Mouse (Mus musculus) kidney, adult 2 months (tissue): ENCODE measurements around the gene Cacna1s. TPM values are rescaled to one million over a fixed set of nuclear protein-coding genes. Genes with fewer than 3 reads are reported as not detected.

ENCODE experiments used
- DNase-seq: peaks from one replicate; pipeline ENCODE4 v3.0.0; 2021
- H3K27ac ChIP-seq: fragments of 200-500 bp; 2 replicates; pipeline ENCODE4 v1.5.1; 2012; ENCODE audit warnings: low read depth, low read length, control low read depth, inconsistent platforms; ENCODE audit not compliant: insufficient read depth
- H3K27me3 ChIP-seq: fragments of 200-500 bp; replicated peaks from 2 replicates; pipeline ENCODE4 v1.6.1; 2012; ENCODE audit warnings: mild to moderate bottlenecking, moderate library complexity, low read length, inconsistent platforms; ENCODE audit not compliant: control insufficient read depth, insufficient read depth
- H3K36me3 ChIP-seq: fragments of 200-500 bp; 2 replicates; pipeline ENCODE4 v1.6.1; 2012; ENCODE audit warnings: mild to moderate bottlenecking, moderate library complexity, low read length, inconsistent platforms; ENCODE audit not compliant: control insufficient read depth, insufficient read depth
- H3K4me1 ChIP-seq: fragments of 200-500 bp; 2 replicates; pipeline ENCODE4 v1.6.1; 2011; ENCODE audit warnings: low read length; ENCODE audit not compliant: control insufficient read depth, insufficient read depth
- H3K4me3 ChIP-seq: fragments of 200-500 bp; 2 replicates; pipeline ENCODE4 v1.5.1; 2011; ENCODE audit warnings: mild to moderate bottlenecking, low read depth, low read length, control low read depth; ENCODE audit not compliant: insufficient read depth
- CTCF ChIP-seq: fragments of 200-500 bp; conservative IDR thresholded peaks from 2 replicates; pipeline ENCODE4 v1.5.1; 2011; ENCODE audit warnings: low read depth, mild to moderate bottlenecking, control low read depth, low read length, moderate library complexity, mixed read lengths; ENCODE audit not compliant: insufficient read depth, insufficient read length
- POLR2A ChIP-seq: fragments of 200-500 bp; IDR thresholded peaks from one replicate; pipeline ENCODE4 v1.6.1; 2011; ENCODE audit warnings: low read depth, low read length, control low read depth
- WGBS: fragments of 180-500 bp; shearing (Covaris S2); methylation state at CpG from one replicate; pipeline ENCODE4 v1.1.7; 2018; 5-methylcytosine and 5-hydroxymethylcytosine counted together
- polyA plus RNA-seq: library from polyadenylated mRNA; depleted of rRNA; stranded (reverse); fragments of >200 nt; gene quantifications from 2 replicates; pipeline ENCODE4 v1.2.3, GENCODE M21; 2012

The Cacna1s gene
- polyA plus RNA-seq, 1 experiment: 4.3 TPM

- 55% methylated on average over 7 of the region's 7 CpGs for WGBS
- Histone ChIP-seq H3K4me3 (no peak overlapping the region), H3K36me3 (no peaks in the 10 kb centered on the region), H3K27me3 (no peaks in the 10 kb centered on the region), H3K27ac (no peak overlapping the region), H3K4me1 (no peaks in the 10 kb centered on the region)
- TF ChIP-seq CTCF: no peak
- TF ChIP-seq POLR2A: no peak
- DNase-seq: no peak
Measured at GRCm38 (mm10) chr1:136137071-136137531, 84.6 kb downstream of the Cacna1s start.

DNA sequence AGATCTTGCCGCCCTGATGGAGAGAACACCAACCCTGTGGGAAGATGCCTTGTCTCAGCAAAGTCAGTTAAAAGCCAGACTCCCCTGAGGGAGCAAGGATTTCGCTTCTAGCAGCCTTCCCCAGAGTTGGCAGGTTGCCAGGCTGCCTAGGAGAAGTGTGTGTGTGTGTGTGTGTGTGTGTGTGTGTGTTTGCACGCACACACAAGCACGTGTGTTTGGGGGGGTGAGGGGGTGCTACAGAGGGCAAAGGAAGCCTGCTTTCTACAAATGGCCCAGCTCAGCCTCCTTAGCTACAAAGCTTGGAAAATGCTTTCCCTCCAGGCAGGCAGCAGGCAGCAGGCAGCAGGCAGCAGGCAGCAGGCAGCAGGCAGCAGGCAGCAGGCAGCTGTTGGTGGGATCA, 85.0 kb downstream of the Cacna1s start:
- 4% methylated on average over 4 of the region's 4 CpGs for WGBS
- TF ChIP-seq CTCF (no peak), POLR2A (no peak)

GRCm38 (mm10) chr1:136138191-136138830, 85.8 kb downstream of the Cacna1s start:
- Histone ChIP-seq H3K27me3 (no peaks in the 10 kb centered on the region), H3K27ac (no peak overlapping the region), H3K4me3 (no peak overlapping the region), H3K36me3 (no peaks in the 10 kb centered on the region), H3K4me1 (no peaks in the 10 kb centered on the region)
- no peak for DNase-seq
- TF ChIP-seq CTCF (no peak), POLR2A (no peak)
- 76% methylated on average over 10 of the region's 10 CpGs for WGBS

More for the DNA sequence above, 85.0 kb downstream of the Cacna1s start:
- DNase-seq: peak; percentile 52
- Histone ChIP-seq H3K4me3 (no peak overlapping the region), H3K4me1 (no peaks in the 10 kb centered on the region), H3K27me3 (no peaks in the 10 kb centered on the region), H3K27ac (no peak overlapping the region), H3K36me3 (no peaks in the 10 kb centered on the region)

GRCm38 (mm10) chr1:136139990-136140640, 87.6 kb downstream of the Cacna1s start:
- WGBS: under 1% methylated on average over 32 of the region's 32 CpGs
- no peaks in the 10 kb centered on the region for H3K27me3 ChIP-seq
- H3K4me1 ChIP-seq: no peaks in the 10 kb centered on the region
- DNase-seq: peak; percentile 92
- no peaks in the 10 kb centered on the region for H3K36me3 ChIP-seq
- peak overlapping the region; percentile 33 for H3K27ac ChIP-seq
- H3K4me3 ChIP-seq: peak overlapping the region; percentile 58
- TF ChIP-seq POLR2A: peak; percentile 48
- TF ChIP-seq CTCF: no peak

GRCm38 (mm10) chr1:136141176-136141950, 88.8 kb downstream of the Cacna1s start:
- Histone ChIP-seq H3K4me3 (no peak overlapping the region), H3K36me3 (no peaks in the 10 kb centered on the region), H3K27ac (no peak overlapping the region), H3K4me1 (no peaks in the 10 kb centered on the region), H3K27me3 (no peaks in the 10 kb centered on the region)
- WGBS: 81% methylated on average over 11 of the region's 11 CpGs
- peak; percentile 43 for DNase-seq
- TF ChIP-seq POLR2A (no peak), CTCF (no peak)

DNA sequence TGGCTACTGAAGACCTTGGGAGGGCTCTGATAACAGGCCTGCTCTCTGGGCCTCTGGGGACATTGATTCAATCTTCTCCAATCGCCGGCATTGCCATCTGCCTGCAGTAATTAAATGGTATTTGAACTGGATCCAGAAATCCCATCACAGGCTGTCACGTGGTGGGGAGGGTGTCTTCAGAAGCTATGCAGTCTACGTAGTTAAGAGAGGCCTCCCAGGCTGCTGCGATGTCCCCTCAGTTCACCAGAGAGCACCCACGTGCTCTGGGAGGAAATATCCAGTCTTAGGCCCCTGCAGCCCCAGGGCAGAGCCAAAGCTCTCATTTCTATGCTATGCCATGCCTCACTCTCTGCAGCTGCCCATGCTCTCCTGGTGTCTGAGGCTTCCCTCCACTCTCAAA, 89.8 kb downstream of the Cacna1s start:
- Histone ChIP-seq H3K27ac (no peak overlapping the region), H3K4me1 (no peaks in the 10 kb centered on the region), H3K36me3 (no peaks in the 10 kb centered on the region), H3K4me3 (no peak overlapping the region), H3K27me3 (no peaks in the 10 kb centered on the region)
- peak; percentile 41 for DNase-seq
- TF ChIP-seq POLR2A: no peak
- no peak for TF ChIP-seq CTCF
- WGBS: 56% methylated on average over 6 of the region's 6 CpGs

DNA sequence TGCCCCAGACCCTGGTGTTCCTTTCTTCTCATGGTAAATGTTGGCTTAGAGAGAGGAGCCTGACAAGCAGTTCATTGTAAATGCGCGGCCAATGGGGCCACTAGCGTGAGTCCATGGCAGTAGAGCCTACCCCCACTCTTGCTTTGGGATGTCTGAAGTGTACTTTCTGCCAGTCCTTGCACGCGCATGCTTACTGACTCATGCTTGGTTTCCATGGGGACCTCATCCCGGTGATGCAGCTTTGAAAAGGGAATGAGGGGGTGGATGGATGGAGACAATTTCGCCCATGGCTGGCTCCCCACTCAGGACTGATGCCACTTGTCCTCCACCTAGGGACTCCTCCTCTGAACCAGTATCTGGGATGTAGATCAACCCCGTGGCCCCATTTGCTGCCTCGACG, 91.0 kb downstream of the Cacna1s start:
- 93% methylated on average over 10 of the region's 10 CpGs for WGBS
- no peak for TF ChIP-seq POLR2A
- TF ChIP-seq CTCF: no peak
- no peaks in the 10 kb centered on the region for H3K4me1 ChIP-seq
- no peaks in the 10 kb centered on the region for H3K27me3 ChIP-seq
- no peak overlapping the region for H3K4me3 ChIP-seq
- DNase-seq: no peak
- H3K27ac ChIP-seq: no peak overlapping the region
- no peaks in the 10 kb centered on the region for H3K36me3 ChIP-seq
